Mouse (Mus musculus): ENCODE data around the gene Pla2g3.

Pla2g3 gene

DNA sequence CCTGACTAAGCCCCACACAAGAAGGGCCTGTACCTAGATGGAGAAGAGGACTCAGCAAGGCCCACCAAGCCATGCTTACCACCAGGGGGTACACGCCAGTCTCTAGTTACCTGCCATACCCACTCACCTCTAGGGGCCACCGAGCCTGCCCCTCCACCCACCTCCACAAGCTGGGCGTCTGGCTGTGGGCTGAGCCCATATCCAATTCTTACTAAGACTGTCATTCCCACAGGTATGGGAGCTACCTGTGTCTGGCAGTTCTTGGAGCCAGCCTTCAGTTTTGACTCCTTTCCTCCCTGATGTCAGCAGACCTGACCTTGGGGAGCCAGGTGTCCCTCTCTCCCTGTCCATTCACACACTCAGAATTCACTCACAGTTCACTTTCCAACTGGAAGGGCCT is 49.6 kb downstream of the Pla2g3 start:
- no peak for DNase-seq (ENCODE audit: low spot score in 2 of 2)

DNA sequence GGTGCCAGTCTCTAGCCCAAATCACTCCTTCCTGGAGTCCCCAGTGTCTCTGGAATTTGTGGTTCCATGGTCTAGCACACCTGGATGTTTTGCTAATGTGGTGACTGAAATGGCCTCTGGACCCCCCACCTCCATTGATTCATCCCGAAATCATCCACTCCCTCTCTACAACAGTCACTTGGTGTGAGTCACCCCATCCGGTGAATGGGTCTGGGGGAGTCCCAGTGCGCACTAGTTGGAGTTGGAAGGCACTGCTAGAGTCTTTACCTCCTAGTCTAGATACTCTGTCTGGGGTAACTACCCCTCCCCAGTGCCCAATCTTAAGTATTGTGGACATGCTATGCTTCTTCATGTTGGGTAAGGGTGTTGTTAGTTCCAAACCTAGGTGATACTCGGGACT is 50.3 kb downstream of the Pla2g3 start:
- no peak for DNase-seq (ENCODE audit: low spot score in 2 of 2)

- peak; percentile 80 to 92 for DNase-seq (ENCODE audit: low spot score in 2 of 2)
Measured at GRCm38 (mm10) chr11:3539111-3539825, 51.2 kb downstream of the Pla2g3 start.

- no peak for DNase-seq (ENCODE audit: low spot score in 2 of 2)
Measured at GRCm38 (mm10) chr11:3539826-3540196, 51.7 kb downstream of the Pla2g3 start.

GRCm38 (mm10) chr11:3540451-3541085 is 52.5 kb downstream of the Pla2g3 start, which contains the start of gene Smtn:
Gene Smtn, minus strand, starts transcription at chr11:3540612.
- no peak for DNase-seq (ENCODE audit: low spot score in 2 of 2)

- DNase-seq (ENCODE audit: low spot score in 2 of 2), result no peak
Measured at GRCm38 (mm10) chr11:3541932-3542331, 53.8 kb downstream of the Pla2g3 start.

DNA sequence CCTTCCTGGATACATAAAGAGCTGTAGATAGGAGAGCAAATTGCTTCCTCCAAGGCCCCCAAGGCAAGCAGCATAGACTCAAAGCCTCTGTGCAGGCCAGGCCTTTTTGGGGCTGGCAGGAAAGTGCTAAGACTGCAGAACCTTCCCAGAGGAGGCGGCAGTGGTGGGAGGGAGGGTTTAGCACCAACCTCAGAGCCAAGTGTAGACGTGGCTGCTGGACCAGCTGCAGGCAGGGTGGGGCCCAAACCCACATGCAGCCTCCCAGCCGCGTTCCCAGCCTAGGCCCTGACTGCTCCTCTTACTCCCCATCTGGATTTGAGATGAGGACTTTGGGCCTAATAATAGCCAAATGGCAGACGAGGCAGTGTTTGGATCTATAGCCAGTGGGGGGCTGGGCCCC is 54.9 kb downstream of the Pla2g3 start:
- no peak for DNase-seq (ENCODE audit: low spot score in 2 of 2)

GRCm38 (mm10) chr11:3544409-3544808 is 56.3 kb downstream of the Pla2g3 start:
- no peak for DNase-seq (ENCODE audit: low spot score in 2 of 2)

DNA sequence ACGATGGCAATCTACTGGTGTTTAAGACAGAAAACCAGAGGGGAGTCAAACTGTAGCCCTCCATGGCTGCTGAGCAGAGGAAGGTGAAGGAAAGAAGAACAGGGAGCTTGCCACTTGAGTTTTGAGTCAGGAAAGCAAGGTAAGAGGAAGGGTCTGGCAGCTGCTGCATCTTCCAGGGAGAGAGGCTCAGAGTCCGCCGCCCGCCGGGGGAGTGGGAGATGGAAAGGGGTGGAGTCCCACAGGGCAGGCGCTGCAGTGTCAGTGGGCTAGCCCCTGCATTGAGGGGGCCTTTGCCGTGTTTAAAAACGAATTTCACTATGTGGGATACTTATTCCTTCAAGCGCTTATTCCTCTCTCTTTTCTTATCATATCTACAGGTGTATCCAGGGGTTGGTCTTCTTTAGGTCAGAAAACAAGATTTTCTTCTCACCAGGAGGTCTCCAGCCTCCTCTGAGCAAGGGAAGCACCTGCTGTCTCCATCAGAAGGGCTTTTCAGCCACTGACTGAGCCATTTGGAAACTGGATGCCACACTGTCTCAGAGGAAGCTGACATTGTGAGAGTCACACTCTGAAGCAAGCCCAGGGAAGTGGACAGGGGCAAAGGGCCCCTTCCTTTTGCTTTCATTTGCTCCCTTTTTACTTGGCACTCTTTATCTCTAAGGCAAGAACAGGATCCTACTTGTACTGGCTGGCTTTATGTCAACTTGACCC is 57.6 kb downstream of the Pla2g3 start:
- no peak for DNase-seq (ENCODE audit: low spot score in 2 of 2)

DNA sequence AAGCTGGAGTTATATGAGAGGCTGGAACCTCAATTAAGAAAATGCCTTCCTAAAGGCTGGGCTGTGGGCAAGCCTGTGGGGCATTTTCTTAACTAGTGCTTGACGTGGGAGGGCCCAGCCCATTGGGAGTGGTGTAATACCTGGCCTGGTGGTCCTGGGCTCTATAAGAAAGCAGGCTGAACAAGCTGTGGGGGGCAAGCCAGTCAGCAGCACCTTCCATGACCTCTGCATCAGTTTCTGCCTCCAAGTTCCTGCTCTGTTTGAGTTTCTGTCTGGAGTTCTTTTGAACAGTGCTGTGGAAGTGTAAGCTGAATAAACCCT is 58.1 kb downstream of the Pla2g3 start:
- DNase-seq (ENCODE audit: low spot score in 2 of 2), result no peak

DNA sequence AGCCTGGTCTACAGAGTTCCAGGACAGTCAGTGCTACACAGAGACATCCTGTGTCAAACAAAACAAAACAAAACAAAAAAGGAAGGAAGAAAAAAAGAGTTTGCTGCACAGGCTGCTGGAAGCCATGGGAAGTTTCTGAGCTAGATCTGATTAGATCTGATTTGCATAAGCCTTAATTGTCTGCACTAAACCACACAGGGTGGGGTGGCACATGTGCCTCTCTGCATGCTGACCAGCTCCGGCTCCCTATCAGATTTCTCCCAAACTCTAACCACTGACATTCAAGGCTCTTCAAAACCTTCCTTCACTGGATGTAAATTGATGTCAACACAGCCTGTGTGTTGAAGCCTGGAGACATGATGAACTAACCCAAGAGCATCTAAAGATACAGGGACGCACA is 59.0 kb downstream of the Pla2g3 start:
- DNase-seq (ENCODE audit: low spot score in 2 of 2), result no peak

DNA sequence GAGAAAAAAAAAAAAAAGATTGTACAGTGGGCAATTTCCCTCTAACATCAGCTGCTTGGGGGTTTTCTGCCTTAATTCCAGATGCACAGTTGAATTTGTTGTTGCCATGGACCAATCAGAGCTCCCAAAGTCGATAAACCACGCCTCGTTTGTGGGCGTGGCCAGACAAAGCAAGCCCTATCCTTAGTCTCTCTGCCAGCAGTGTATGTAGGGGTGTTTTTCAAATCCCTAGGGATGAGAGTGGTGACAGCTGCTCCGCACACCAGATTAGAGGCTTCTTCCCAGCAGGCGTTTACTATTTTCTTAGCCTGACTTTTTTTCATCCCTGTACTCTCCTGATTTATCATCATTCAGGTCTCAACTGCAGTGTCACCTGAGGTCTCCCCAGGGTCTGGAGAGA is 59.9 kb downstream of the Pla2g3 start:
- no peak for DNase-seq (ENCODE audit: low spot score in 2 of 2)

GRCm38 (mm10) chr11:3548564-3549295 is 60.6 kb downstream of the Pla2g3 start:
- no peak for DNase-seq (ENCODE audit: low spot score in 2 of 2)

Measured in left cerebral cortex, adult 9 months (tissue).